Mouse (Mus musculus): ENCODE results near the gene Zbtb40.

DNA sequence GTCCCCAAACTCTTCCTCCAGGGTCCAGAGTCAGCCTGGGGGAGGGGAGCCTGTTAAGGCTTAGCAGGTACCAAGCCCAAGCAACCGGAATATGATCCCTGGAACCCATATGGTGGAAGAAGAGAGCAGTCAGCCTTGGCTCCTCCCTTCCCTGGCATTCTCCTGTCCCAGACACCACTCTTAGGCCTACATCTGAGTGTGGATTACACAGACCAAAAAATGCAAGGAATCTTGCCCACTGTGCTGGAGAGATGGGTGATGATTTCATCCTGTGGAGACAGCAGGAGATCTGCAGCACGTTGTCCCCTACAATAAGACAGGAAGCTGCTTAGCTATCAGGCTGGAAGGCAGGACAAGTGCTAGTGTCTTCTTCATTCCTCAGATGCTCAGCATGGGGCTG lies 34.3 kb upstream of the Zbtb40 start:
- TF ChIP-seq CHD2 (IDR thresholded peaks at IDR 0.05; ENCODE audit: low read length) = no peak
- TF ChIP-seq TBP (conservative IDR thresholded peaks at IDR 0.05; ENCODE audit: low read depth, low read length) = no peak
- no peak for TF ChIP-seq CTCF (conservative IDR thresholded peaks at IDR 0.05 in 1 of 2, IDR thresholded peaks at IDR 0.05 in 1 of 2; ENCODE audit: low read depth in 2 of 2, low read length in 2 of 2)
- TF ChIP-seq CHD1 (IDR thresholded peaks at IDR 0.05; ENCODE audit: low read depth, low read length) = no peak
- TF ChIP-seq HCFC1 (IDR thresholded peaks at IDR 0.05; ENCODE audit: low read depth, low read length) = no peak
- no peak for TF ChIP-seq POLR2A (IDR thresholded peaks at IDR 0.05; ENCODE audit: low read depth, low read length)
- TF ChIP-seq MAX (IDR thresholded peaks at IDR 0.05; ENCODE audit: low read length) = no peak
- no peak for TF ChIP-seq ZC3H11A (IDR thresholded peaks at IDR 0.05; ENCODE audit: low read depth, low read length)

All from CH12.LX (cell line).